Mouse (Mus musculus) frontal cortex, adult (tissue): ENCODE data around the gene Gsdmc4.
"Not testable (repeated sequence)": the region's sequence is repeated elsewhere in the genome, so short reads cannot be mapped to it uniquely, and the experiment has no call there.

Experiments used
- ATAC-seq: cut with Nextera tagmentation; 2 replicates; pipeline ENCODE4 v1.9.2; 2017; ENCODE audit warnings: mild to moderate bottlenecking, moderate library complexity, mixed read lengths; ENCODE audit not compliant: low TSS enrichment

Gsdmc4 gene

DNA sequence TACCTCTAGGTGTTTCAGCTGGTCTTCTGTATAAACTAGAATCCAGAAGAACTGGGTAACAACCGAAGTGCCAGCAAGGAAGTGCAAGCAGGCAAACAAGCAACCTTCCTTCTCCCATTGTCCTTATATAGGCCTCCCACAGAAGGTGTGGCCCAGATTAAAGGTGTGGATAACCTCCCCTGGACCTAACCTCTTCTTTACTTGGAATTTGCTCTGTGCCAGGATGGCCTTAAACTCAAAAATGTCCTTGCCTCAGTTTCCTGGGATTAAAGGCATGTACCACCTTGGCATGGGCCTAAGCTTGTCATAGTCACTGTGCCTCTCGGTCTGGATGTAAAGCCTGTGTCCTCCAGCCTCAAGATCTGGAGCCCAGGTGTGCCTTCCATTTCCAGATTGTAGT is at the start of gene Gsdmc4:
TSS of gene Gsdmc4 (minus strand) at position 101 of the 400 bp plus-strand sequence.
- not testable (repeated sequence) for ATAC-seq

DNA sequence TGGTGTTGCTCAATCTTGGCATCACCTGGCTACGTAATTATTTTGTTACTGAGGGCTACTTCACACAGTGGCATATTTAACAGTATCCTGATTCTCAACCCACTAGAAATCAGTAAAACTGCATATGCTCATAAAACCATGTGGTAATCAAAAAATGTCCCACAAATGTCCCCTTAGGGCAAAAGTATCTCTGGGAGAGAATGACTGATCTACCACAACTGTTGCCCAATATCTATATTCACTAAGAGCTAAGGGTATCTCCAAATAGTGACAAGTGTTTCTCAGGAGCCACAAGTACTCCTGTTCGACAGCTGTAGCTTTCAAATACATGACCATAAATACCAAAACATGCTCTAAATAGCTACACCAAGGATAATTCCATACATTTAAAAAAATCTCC is 48.4 kb upstream of the Gsdmc4 start:
- no peak for ATAC-seq

DNA sequence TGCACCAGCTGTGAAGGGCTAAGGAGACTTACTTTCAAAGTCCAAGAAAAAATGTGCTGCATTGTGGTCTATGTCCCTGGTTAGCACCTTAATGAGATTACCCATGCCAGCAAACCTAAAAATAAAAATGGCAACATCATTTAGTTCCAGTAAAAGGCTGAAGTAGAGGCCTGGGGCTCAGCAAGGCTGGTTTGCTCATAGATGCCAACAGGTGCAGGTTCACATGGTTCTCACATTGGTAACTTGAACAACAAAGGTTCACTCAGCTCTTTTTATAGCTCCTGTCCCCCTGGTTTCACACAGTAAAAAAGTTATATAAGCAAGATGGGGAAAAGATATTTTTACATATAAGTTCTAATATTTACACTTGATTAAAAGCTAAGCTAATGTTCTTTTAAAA is 45.5 kb upstream of the Gsdmc4 start:
- no peak for ATAC-seq

DNA sequence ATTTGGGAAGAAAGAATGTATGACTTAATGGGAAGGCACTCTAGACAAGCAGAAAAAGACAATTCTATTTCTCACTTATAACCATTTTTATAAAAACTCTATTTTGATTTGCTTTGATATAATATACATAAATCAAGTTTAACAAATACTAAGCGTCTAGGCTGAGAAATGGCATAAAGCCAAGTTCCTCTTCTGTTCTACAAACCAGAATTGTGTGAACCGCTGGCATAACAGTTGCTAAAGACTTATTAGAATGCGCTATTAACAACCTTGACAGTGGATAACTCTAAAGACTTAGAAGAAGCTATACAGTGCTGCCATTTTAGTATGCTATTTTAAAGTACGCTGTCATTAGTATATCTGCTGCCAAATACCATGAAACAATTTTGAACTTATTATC is 41.2 kb upstream of the Gsdmc4 start:
- ATAC-seq: no peak

DNA sequence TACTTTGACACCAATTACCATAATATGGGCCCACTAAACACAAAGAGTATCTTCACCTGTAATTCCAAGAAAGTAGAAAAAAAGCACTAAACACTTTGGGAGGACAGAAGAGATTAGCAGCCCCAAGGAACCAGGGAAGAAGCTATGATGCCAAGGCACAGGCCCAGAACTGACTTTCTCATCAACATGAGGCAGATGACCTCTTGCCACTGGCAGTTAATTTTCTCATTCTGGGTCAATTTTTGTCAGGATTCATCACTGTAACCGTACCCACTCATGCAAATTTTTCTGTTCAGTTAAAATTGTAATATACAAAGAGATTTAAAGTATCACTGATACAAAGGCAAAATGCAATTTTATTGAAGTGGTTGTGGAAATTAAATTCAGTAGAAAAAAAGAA is 29.1 kb upstream of the Gsdmc4 start:
- no peak for ATAC-seq

DNA sequence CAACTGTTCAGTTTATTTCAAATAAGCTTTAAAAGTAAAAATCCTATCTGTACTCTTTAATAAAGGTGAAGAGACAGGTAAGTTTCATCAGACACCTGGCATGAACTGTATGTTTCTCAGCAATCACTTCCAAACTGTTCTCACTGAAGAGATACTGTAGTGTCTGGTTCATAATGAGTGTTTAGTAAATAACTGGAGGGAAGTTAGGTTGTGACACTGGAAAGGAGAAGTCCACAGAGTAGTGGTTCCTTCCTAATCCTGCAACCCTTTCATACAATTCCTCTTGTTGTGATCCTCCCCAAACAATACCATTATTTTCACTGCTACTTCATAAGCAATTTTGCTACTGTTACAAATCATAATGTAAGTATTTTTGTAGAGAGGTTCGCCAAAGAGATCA is 20.6 kb upstream of the Gsdmc4 start:
- ATAC-seq: no peak

DNA sequence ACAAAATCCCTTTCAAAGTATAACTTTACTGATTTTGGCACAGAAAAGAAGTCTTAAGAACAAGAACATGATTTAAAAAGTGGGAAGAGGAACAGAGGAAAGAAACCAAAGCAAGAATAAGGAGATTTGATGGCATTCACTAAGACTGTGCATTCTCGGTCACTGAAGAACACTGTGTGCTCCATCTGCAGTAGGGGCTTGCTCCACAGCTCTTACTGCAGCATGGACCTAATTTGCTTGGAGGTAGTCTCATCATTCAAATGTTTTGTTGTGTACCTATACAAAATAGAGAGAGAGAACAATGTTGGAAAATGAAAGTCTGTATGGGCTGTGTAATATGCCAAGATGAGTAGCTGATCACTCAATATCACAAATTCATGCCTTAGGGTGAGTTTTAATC is 19.3 kb upstream of the Gsdmc4 start:
- no peak for ATAC-seq

DNA sequence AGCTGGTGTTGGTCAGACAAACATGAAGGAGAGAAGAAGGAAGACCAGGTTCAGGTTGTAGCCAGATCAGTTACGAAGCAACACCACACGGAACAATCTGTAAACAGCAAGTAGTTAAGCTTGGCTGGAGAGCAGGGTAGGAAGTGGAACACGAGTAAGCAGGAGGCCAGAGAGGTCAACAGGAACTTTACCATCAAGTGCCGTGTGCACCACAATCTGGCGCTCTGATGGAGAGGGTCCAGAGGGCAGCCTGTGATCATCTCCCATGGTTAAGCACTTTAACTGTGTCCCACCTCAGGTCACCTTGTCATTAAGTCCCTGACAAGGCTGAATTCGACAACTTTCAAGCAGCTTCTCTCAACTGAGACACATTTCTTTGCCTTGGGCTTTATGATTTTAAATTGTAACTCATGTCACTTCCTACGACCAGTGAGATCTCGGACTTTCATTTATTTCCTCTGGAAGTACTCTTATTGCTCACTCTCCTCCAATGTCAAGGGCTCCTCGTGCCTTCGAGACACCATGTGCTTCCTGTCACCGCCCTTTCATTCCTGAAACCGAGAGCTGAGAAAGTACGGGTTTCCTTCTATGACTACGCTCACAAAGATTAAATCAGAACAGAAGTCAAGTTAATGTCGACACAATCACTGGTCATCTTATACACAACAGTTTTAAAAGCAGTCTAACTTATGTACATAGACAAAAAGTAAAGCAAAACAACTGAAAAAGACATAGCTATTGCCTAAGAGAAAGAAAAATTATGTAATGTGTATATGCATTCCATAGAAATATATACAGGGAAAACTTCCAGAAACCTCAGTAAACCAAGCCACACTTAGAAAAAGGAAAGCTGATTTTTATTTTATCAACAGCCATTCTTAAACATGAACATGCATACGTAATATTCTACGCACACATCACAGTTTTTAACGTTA is 18.3 kb upstream of the Gsdmc4 start:
- ATAC-seq: no peak

DNA sequence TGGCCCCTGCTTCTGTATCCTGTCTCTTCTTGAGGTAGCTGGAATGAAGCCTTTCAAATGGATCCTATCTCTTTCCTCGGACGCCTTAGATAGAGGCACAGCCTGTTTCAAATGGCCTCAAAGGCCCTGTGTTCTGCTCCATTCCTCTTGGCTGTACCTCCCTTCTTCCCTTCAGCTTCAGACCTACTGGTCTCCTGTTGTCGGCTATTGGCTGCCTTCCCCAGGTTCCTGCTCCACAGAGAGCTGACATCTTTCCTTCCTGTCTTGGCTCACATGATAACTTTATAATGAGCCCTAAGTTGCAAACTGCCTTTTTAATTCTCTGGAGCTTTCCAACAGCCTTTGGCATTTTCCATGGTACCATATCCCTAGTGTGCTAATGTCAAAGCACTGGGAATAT is 14.1 kb upstream of the Gsdmc4 start:
- 0 out of 2 replicates have a peak, but pooled peaks have one; percentile 23 for ATAC-seq

DNA sequence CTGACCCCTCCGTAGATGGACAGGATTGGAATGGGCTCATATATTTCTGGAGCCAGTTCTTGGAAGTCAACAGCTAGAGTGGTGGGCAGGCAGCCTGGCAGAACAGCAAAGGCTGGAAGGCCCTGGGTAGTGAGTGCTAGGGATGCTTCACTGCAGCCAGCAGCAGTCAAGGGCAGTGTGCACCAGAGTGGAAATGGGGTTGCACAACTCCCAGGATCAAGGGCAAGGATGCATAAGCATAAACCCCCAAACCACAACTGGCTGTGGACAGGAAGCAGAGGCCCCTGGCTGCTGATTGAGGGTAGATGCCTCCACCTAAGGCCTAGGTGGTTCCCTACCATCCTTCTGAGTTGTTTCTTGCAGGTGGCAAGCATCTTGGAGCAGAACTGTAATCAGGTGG is 12.4 kb upstream of the Gsdmc4 start:
- ATAC-seq: no peak

DNA sequence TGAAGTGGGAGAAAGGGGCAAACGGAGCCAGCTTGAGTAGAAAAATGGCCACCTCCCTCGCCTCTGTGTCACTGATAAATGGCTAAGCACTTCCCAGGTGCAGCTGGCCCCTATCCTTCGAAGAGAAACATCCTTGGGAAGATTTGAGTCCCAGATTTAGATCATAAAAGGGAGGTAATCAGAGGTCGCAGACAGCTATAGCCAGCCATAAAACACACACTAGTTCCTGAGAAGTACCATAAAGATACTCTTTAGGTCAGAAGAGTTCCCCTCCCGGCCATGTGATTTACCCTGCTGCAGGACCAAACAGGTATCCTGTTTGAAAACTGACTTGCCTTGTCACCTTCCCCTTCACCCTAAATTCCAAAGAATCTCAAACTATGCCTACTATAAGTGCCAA is 9.5 kb upstream of the Gsdmc4 start:
- not testable (repeated sequence) for ATAC-seq

DNA sequence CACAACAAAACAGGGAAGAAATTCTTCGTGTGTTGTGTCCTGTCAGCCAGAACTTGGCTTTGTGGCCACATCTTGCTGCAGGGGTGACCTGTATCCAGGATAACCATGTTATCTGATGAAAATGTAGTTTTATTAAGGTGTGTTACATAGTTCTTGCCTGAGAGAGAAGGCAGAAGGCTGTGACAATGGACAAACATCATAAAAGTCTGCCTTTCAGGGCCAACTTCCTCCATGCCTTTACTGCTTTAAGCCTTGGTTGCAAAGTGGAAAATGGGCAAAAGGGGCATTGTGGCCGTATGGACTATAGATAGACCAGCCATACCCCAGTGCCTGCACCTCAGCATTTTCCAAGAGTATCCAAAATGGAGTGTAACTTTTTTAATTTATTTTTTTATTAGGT is 7.6 kb upstream of the Gsdmc4 start:
- ATAC-seq: not testable (repeated sequence)

DNA sequence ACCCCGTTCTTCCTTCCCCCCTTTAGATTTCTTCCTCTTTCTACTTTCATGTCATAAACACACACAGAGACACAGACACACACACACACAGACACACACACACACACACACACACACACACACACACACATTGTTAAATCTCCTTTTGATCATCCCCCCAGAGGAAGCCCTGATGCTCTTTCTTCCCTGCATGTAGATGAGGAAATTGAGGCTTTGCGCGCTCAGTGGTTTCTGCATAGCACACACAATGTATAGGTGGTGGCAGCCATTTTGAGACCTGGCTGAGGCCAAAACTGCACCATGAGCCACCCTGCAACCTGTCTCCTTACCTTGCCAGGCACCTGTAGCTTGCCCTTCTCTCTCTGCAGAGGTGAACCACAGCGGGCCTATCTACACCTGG is 4.5 kb upstream of the Gsdmc4 start:
- ATAC-seq: not testable (repeated sequence)

DNA sequence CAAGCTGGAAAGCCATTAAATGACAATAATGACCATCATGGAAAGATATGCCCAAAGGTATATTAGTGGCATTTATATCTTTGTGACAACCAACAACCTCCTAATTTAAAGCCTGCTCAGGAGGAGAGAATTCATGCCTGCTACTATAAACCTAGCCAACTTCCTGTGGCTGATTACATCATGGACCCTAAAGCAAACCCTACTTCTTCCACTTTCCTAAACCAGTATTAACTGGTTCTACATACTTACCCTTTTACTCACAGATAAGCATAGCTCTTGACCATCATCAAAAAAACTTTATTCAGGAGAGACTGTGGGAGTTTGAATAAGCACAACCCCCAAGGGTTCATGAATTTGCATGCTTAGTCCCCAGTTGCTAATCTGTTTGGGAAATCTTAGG is 2.2 kb downstream of the Gsdmc4 start:
- ATAC-seq: not testable (repeated sequence)

DNA sequence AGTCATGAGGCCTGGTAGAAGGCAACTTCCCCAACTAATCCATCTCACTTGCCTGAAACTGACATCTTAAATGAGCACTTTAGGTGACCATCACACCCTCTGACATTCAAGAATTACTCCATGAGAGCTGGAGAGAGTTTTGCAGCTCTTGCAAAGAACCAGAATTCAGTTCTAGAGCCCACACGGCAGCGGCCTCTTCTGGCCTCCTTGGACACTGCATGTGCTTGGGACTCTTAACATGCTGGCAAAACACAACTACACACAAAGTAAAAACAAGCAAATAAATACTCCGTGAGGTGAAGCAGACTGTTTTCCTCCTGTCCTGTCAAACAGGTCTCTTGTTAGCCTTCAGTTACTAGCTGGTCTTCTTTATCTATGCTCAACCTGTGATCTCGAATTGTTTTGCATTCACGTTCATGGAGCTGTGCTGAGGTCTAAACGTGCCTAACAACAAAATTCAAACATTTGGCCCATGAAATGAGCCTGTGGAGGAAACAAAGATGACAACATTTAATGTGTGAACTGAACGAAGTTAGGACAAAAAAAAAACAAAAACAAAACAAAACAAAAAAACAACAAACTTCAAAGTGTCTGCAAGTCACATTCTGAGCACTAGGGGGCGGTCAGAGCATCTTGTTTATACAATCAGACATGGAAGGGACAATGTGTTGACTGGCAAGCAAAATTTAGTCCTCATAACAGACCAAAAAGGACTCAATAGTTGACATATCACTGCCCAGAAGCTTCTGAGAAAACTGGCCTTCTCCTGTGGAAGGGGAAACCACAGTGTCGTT is 16.3 kb downstream of the Gsdmc4 start:
- peak; percentile 87 for ATAC-seq

DNA sequence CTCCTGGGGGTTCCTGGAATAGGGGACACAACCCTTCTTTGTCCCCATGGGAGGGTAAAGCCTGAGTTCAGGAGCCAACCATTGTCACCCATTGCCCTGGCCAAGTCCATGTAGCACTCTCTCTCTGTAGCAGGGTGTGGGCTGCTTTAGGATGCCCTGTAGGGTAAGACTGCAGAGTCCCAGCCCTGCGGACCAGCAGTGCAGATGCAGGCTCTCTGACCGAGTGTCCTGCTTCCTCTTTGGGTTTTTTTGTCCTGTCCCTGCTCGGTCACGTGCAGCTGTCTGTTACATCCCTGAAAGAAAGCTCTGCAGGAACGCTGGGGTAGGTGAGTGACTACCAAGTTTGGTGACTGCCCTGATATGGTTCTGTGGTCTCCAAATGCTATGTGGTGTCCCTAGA is 23.7 kb downstream of the Gsdmc4 start:
- ATAC-seq: not testable (repeated sequence)

DNA sequence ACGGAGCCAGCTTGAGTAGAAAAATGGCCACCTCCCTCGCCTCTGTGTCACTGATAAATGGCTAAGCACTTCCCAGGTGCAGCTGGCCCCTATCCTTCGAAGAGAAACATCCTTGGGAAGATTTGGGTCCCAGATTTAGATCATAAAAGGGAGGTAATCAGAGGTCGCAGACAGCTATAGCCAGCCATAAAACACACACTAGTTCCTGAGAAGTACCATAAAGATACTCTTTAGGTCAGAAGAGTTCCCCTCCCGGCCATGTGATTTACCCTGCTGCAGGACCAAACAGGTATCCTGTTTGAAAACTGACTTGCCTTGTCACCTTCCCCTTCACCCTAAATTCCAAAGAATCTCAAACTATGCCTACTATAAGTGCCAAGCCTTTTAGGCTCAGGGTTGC is 24.1 kb downstream of the Gsdmc4 start:
- ATAC-seq: not testable (repeated sequence)

DNA sequence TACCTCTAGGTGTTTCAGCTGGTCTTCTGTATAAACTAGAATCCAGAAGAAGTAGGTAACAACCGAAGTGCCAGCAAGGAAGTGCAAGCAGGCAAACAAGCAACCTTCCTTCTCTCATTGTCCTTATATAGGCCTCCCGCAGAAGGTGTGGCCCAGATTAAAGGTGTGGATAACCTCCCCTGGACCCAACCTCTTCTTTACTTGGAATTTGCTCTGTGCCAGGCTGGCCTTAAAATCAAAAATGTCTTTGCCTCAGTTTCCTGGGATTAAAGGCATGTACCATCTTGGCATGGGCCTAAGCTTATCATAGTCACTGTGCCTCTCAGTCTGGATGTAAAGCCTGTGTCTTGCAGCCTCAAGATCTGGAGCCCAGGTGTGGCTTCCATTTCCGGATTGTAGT is 33.6 kb downstream of the Gsdmc4 start, which contains the start of gene Gsdmc3:
TSS of gene Gsdmc3 (minus strand) at position 101 of the 400 bp plus-strand sequence.
- not testable (repeated sequence) for ATAC-seq

DNA sequence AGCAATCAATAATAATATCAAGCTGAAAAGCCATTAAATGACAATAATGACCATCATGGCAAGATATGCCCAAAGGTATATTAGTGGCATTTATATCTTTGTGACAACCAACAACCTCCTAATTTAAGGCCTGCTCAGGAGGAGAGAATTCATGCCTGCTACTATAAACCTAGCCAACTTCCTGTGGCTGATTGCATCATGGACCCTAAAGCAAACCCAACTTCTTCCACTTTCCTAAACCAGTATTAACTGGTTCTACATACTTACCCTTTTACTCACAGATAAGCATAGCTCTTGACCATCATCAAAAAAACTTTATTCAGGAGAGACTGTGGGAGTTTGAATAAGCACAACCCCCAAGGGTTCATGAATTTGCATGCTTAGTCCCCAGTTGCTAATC is 35.9 kb downstream of the Gsdmc4 start:
- not testable (repeated sequence) for ATAC-seq

DNA sequence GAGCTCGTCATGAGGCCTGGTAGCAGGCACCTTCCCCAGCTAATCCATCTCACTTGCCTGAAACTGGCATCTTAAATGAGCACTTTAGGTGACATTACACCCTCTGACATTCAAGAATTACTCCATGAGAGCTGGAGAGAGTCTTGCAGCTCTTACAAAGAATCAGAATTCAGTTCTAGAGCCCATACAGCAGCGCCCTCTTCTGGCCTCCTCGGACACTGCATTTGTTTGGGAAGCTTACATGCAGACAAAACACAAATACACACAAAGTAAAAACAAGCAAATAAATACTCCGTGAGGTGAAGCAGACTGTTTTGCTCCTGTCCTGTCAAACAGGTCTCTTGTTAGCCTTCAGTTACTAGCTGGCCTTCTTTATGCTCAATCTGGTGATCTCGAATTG is 50.1 kb downstream of the Gsdmc4 start:
- not testable (repeated sequence) for ATAC-seq
